Mouse (Mus musculus) embryonic facial prominence, embryonic 15.5 days (tissue): Measurements from ENCODE around the gene Npm1. TPM values are rescaled to one million over a fixed set of nuclear protein-coding genes. Genes with fewer than 3 reads are reported as not detected.

Source experiments
- ATAC-seq: fragments of 200-750 bp; cut with Nextera tagmentation; 2 replicates; pipeline ENCODE4 v1.8.0; 2017; ENCODE audit warnings: low read depth, moderate TSS enrichment; ENCODE audit not compliant: insufficient number of reproducible peaks, low FRiP score, low TSS enrichment
- H3K27ac ChIP-seq: fragments of 300-500 bp; sonication (generic); replicated peaks from 2 replicates; pipeline ENCODE4 v1.5.1; 2015; ENCODE audit warnings: mild to moderate bottlenecking, inconsistent platforms
- H3K27me3 ChIP-seq: fragments of 300-500 bp; sonication (generic); 2 replicates; pipeline ENCODE4 v1.6.1; 2015; ENCODE audit warnings: inconsistent platforms
- H3K36me3 ChIP-seq: fragments of 300-500 bp; sonication (generic); 2 replicates; pipeline ENCODE4 v1.6.1; 2015; ENCODE audit warnings: mild to moderate bottlenecking, inconsistent platforms
- H3K4me1 ChIP-seq: fragments of 300-500 bp; sonication (generic); 2 replicates; pipeline ENCODE4 v1.6.1; 2015; ENCODE audit warnings: inconsistent platforms
- H3K4me2 ChIP-seq: fragments of 300-500 bp; sonication (generic); replicated peaks from 2 replicates; pipeline ENCODE4 v1.6.1; 2015; ENCODE audit warnings: mild to moderate bottlenecking, inconsistent platforms
- H3K4me3 ChIP-seq: fragments of 300-500 bp; sonication (generic); replicated peaks from 2 replicates; pipeline ENCODE4 v1.5.1; 2015; ENCODE audit warnings: mild to moderate bottlenecking, inconsistent platforms
- H3K9ac ChIP-seq: fragments of 300-500 bp; sonication (generic); 2 replicates; pipeline ENCODE4 v1.6.1; 2015; ENCODE audit warnings: inconsistent platforms
- H3K9me3 ChIP-seq: fragments of 300-500 bp; sonication (generic); replicated peaks from 2 replicates; pipeline ENCODE4 v1.6.1; 2016; ENCODE audit warnings: inconsistent platforms
- WGBS: fragments of 180-500 bp; shearing (Covaris S2); methylation state at CpG from one replicate; pipeline ENCODE4 v1.1.7; 2015; 5-methylcytosine and 5-hydroxymethylcytosine counted together
- polyA plus RNA-seq: library from polyadenylated mRNA; unstranded; fragments of >200 nt; fragmentation: Nextera tagmentation; extraction: Ambion mirVana; gene quantifications from 2 replicates; pipeline ENCODE4 v1.2.1, GENCODE M21; 2015

Gene Npm1
- polyA plus RNA-seq, 1 experiment from 2014 or later: 769 TPM

DNA sequence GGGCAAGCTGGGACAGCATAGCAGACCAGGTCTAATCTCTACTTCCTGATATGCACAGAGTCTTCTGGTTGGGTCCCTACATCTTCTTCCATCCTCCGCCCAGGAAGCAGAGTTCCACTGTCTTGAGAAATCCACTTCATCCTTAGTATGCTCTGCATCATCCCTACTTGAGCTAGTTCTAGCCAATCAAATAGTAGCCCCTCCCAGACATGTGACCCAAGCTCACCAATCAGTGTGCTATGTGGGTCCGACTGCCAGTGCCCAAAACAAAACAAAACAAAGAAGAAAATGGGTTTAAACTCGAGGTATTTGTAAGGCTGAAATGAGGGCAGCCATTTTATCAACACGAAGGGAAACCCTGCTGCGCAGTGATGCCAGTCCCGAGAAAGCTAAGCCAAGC is 44.5 kb downstream of the Npm1 start:
- Histone ChIP-seq H3K4me2 (no peak overlapping the region), H3K36me3 (0 out of 2 replicates have a peak, but pooled peaks cover 5% of the 10 kb centered on the region), H3K27me3 (peaks cover 30% of the 10 kb centered on the region), H3K9me3 (no peaks in the 10 kb centered on the region), H3K9ac (no peak overlapping the region), H3K27ac (no peak overlapping the region), H3K4me1 (peaks cover 10% of the 10 kb centered on the region), H3K4me3 (no peak overlapping the region)
- no peak for ATAC-seq
- WGBS: 70% methylated on average over 6 of the region's 6 CpGs

DNA sequence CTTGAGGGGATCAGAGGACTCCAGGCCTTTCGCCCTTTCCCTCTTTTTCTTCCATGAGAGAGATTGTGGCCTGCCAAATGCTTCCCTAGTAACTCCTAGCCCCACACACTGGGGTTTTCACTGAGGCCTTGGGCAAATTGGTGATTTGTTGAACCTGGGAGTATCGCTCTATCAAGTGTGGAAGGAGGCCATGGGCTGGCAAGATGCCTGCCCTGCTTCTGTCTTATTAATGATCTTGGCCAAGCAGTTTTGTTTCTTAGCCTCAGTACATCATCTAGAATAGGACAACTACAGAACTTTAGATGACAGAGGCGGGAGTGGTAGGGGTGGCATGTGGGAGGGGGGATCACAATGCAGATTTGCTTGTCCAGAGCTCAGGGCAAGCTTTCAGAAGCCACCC is 47.2 kb downstream of the Npm1 start:
- Histone ChIP-seq H3K27ac (no peak overlapping the region), H3K36me3 (0 out of 2 replicates have a peak, but pooled peaks cover 5% of the 10 kb centered on the region), H3K9me3 (no peaks in the 10 kb centered on the region), H3K27me3 (0 out of 2 replicates have a peak, but pooled peaks cover 9% of the 10 kb centered on the region), H3K4me1 (no peaks in the 10 kb centered on the region), H3K4me2 (no peak overlapping the region), H3K4me3 (no peak overlapping the region), H3K9ac (no peak overlapping the region)
- WGBS: 85% methylated on average over 3 of the region's 3 CpGs
- ATAC-seq: no peak

DNA sequence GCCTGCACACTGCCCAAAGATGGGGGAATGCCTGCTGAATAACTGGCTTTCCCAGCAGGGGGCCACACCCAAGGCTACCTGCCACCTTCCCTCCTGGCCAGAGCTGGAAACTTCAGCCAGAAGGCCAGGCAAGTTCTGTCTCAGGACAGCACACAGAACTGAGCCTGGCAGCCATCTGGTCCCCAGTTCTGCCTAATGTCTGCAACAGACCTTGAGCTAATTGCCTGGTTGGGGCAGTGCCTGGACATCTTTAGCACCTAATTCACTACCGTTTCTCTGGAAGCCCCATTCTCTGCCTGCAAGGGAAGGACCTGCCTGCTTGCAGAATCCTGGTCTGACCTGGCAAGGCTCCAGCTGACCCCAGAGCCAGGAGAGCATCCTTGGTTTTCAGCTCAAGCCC is 50.6 kb downstream of the Npm1 start:
- ATAC-seq: no peak
- Histone ChIP-seq H3K27ac (no peak overlapping the region), H3K4me1 (no peaks in the 10 kb centered on the region), H3K9ac (no peak overlapping the region), H3K4me2 (no peak overlapping the region), H3K36me3 (no peaks in the 10 kb centered on the region), H3K9me3 (no peaks in the 10 kb centered on the region), H3K4me3 (no peak overlapping the region), H3K27me3 (peaks cover 14% of the 10 kb centered on the region)
- whole genome bisulfite sequencing: 27% methylated on average over 1 of the region's 1 CpGs

DNA sequence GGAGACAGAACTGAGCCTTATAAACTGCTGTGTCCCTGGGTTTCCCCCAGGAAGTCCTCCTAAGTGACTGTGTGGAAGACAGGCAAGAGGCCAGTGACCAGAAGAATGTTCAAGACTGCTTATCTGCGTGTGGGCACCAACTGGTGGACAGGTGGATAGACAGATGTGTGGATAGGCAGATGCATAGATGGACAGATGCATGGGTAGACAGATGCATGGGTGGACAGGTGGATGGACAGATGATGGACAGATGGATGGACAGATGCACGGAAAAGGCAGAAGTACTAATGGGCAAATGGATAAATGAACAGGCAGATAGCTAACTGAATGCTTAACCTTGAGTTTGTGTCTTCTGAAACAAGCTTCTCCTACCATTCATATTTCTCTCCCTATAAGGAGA is 52.9 kb downstream of the Npm1 start:
- Histone ChIP-seq H3K36me3 (no peaks in the 10 kb centered on the region), H3K27ac (no peak overlapping the region), H3K9ac (no peak overlapping the region), H3K27me3 (peaks cover 15% of the 10 kb centered on the region), H3K4me2 (no peak overlapping the region), H3K4me3 (no peak overlapping the region), H3K4me1 (peaks cover 2% of the 10 kb centered on the region), H3K9me3 (no peaks in the 10 kb centered on the region)
- ATAC-seq: no peak
- 69% methylated on average over 2 of the region's 2 CpGs for WGBS

DNA sequence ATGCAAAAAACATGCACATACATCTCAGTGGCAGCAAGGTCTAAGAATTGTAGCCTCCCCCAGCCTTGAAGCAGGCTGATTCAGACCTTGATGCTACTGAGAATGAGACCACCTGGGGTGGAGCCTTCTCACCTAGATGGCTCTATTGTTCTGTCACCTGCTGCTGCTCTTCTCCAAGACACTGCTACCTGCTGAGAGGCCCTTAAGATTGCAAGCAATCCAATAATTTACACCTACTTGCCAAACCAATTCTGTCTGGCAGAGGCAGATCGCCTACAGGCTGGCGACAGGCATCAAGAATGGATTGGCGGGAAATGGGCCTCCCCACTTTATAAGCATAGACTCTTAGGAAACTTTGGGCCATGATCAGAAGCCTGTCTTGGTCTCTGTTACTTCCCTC is 55.5 kb downstream of the Npm1 start:
- WGBS: 59% methylated on average over 3 of the region's 3 CpGs
- H3K4me2 ChIP-seq: no peak overlapping the region

DNA sequence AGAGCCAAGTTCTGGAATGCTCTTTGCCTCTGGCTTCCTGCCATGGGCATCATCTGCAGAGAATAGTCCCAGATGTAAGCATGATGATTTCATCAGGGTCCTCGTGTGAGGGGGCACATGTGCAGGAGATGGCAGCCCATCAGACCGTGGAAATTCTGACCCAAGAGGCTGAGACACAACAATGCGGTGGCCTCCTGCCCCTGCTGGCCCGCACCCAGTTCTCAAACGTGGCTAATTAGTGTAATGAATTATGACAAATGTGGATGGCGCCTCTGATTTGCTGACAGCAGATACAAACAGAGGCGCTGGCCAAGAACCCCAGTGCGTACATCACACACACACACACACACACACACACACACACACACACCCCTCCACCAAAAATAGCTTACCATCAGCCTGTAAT is 58.1 kb downstream of the Npm1 start:
- H3K9me3 ChIP-seq: no peaks in the 10 kb centered on the region
- H3K27me3 ChIP-seq: peaks cover 13% of the 10 kb centered on the region
- H3K4me3 ChIP-seq: no peak overlapping the region
- no peak overlapping the region for H3K4me2 ChIP-seq
- ATAC-seq: peak; percentile 73; the same call in 1 of the 2 replicates
- peaks cover 18% of the 10 kb centered on the region for H3K4me1 ChIP-seq
- no peak overlapping the region for H3K9ac ChIP-seq
- 31% methylated on average over 8 of the region's 8 CpGs for WGBS
- no peaks in the 10 kb centered on the region for H3K36me3 ChIP-seq
- H3K27ac ChIP-seq: no peak overlapping the region

More for the DNA sequence above, 55.5 kb downstream of the Npm1 start:
- no peak for ATAC-seq
- Histone ChIP-seq H3K27me3 (peaks cover 13% of the 10 kb centered on the region), H3K9me3 (no peaks in the 10 kb centered on the region), H3K9ac (no peak overlapping the region), H3K4me1 (peaks cover 11% of the 10 kb centered on the region), H3K27ac (no peak overlapping the region), H3K4me3 (no peak overlapping the region), H3K36me3 (no peaks in the 10 kb centered on the region)

DNA sequence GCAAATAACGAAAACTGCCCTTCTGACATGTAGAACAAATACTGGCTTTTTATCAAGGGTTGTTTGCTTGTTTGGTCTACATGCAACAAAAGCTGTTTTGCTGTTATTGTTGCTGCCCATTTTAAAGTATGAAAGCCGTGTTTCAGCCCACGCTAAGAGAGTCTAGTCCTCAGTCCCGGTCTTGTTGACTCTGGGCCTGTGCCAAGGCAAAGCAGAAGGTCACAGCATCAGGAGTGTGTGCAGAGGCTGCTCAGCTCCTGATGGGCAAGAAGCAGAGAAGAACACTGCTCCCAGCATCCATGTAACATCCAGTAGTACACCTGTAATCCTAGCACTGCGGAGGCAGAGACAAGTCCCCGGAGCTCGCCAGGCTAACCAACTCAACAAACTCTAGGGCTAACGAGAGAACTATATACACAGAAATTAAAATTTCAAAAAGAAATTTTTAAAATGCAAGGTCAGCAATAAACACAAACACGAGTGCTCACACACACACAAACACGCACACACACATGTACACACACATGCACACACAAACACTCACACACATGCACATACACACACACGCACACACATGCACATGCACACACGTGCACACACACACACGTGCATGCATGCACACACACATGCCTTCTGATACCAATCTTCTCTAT is 59.6 kb downstream of the Npm1 start:
- no peaks in the 10 kb centered on the region for H3K9me3 ChIP-seq
- no peak overlapping the region for H3K9ac ChIP-seq
- no peaks in the 10 kb centered on the region for H3K36me3 ChIP-seq
- WGBS: 85% methylated on average over 13 of the region's 13 CpGs
- no peak for ATAC-seq
- no peak overlapping the region for H3K27ac ChIP-seq
- peaks cover 26% of the 10 kb centered on the region for H3K4me1 ChIP-seq
- H3K4me2 ChIP-seq: no peak overlapping the region
- H3K27me3 ChIP-seq: peaks cover 16% of the 10 kb centered on the region
- H3K4me3 ChIP-seq: no peak overlapping the region

Other genes starting within 250 kb of the Npm1 start
- 9.5 and 10.3 TPM in 2 replicates for gene Fgf18, start 15.8 kb downstream of the Npm1 start, polyA plus RNA-seq
- 0.52 and 0.63 TPM in 2 replicates for gene Tlx3, start 40.4 kb upstream of the Npm1 start, polyA plus RNA-seq
- gene Gm12117, start 113.5 kb upstream of the Npm1 start, polyA plus RNA-seq: not detected in 2 replicates